Mouse (Mus musculus): Measurements from ENCODE around the gene Noa1. TPM values are rescaled to one million over a fixed set of nuclear protein-coding genes. Genes with fewer than 3 reads are reported as not detected.

The Noa1 gene
- 24.0 and 26.4 TPM in 2 replicates for polyA plus RNA-seq (2012; rRNA removed)

- TF ChIP-seq POLR2A (IDR thresholded peaks at IDR 0.05; ENCODE audit: borderline replicate concordance, extremely low read depth, insufficient read depth, insufficient read length, poor library complexity, severe bottlenecking) (peak; percentile 91), CTCF (IDR thresholded peaks at IDR 0.05; ENCODE audit: borderline replicate concordance, extremely low read depth, insufficient read depth, insufficient read length) (no peak)
- peak; percentile 99 for DNase-seq (ENCODE audit: low read depth)
Measured at GRCm38 (mm10) chr5:77309924-77310772, at the start of gene Noa1, which contains the start of gene Polr2b. Noa1 (minus strand) TSS chr5:77310084. Polr2b (plus strand) TSS chr5:77310147.

DNA sequence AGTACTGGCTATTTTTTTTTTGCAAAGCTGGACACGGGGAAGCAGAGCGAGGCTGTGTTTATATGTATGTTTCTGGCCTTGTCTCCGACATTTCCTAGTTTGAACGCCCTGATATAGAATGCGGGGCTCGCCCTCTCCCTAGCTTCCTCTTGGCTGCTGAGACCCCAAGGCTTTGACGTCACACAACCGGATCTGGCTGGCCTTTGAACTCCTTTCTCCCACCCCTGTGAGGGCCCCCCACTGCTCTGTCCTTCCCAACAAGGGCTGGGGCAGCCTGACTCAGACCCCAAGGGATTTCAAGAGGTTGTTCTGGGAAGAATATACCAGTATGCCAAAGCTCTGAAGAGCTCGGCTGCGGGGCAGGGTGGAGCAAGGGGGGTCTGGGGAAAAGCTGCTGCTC lies 48.5 kb upstream of the Noa1 start:
- no peak for TF ChIP-seq CTCF (IDR thresholded peaks at IDR 0.05; ENCODE audit: borderline replicate concordance, extremely low read depth, insufficient read depth, insufficient read length)
- TF ChIP-seq POLR2A (IDR thresholded peaks at IDR 0.05; ENCODE audit: borderline replicate concordance, extremely low read depth, insufficient read depth, insufficient read length, poor library complexity, severe bottlenecking), result no peak
- peak; percentile 71 for DNase-seq (ENCODE audit: low read depth)

- no peak for TF ChIP-seq POLR2A (IDR thresholded peaks at IDR 0.05; ENCODE audit: borderline replicate concordance, extremely low read depth, insufficient read depth, insufficient read length, poor library complexity, severe bottlenecking)
- TF ChIP-seq CTCF (IDR thresholded peaks at IDR 0.05; ENCODE audit: borderline replicate concordance, extremely low read depth, insufficient read depth, insufficient read length), result no peak
- peak; percentile 47 for DNase-seq (ENCODE audit: low read depth)
Measured at GRCm38 (mm10) chr5:77357405-77358149, 47.7 kb upstream of the Noa1 start.

GRCm38 (mm10) chr5:77355307-77356265 lies 45.7 kb upstream of the Noa1 start:
- DNase-seq (ENCODE audit: low read depth), result no peak
- TF ChIP-seq POLR2A (IDR thresholded peaks at IDR 0.05; ENCODE audit: borderline replicate concordance, extremely low read depth, insufficient read depth, insufficient read length, poor library complexity, severe bottlenecking), result no peak

DNA sequence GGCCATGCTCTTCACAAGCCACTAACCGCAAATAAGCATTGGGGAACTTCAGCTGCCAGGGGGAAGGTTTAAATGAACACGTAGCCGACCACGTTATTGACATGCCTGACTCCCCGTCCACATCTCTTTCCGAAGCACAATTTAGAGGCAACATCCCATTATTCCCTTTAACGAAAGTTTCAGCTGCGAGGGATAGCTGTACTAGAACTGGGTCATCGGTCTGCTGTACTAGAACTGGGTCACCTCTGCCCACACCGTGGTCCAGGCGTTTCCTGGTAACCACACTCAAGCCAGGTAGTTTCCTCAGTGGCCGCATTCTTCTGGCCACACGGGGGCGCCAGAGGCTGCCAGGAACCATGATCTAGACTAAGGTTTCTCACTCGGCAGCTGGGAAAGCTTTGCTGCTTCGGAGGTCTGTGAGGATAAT lies 44.5 kb upstream of the Noa1 start:
- peak; percentile 91 for DNase-seq (ENCODE audit: low read depth)
- TF ChIP-seq CTCF (IDR thresholded peaks at IDR 0.05; ENCODE audit: borderline replicate concordance, extremely low read depth, insufficient read depth, insufficient read length), result peak; percentile 99
- no peak for TF ChIP-seq POLR2A (IDR thresholded peaks at IDR 0.05; ENCODE audit: borderline replicate concordance, extremely low read depth, insufficient read depth, insufficient read length, poor library complexity, severe bottlenecking)

DNA sequence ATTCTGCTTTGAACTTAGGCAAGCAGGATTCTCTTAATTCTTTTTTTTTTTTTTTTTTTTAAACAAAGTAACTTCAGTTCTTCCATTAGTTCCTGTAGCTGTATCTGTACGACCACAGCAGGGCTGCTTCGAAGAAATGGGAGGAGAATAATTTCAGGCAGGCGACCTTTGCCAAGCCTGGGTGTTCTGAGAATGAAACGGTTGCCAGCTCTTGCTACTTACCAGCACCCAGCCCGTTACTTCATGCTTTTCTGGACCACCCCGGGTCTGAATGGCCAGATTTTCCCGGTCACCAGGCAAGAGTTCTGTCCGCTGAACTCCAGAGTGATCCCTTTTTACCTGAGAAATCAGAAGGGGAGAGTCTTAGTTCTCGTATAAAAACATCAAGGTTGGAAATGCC lies 41.8 kb upstream of the Noa1 start:
- DNase-seq (ENCODE audit: low read depth), result no peak
- TF ChIP-seq CTCF (IDR thresholded peaks at IDR 0.05; ENCODE audit: borderline replicate concordance, extremely low read depth, insufficient read depth, insufficient read length), result no peak
- no peak for TF ChIP-seq POLR2A (IDR thresholded peaks at IDR 0.05; ENCODE audit: borderline replicate concordance, extremely low read depth, insufficient read depth, insufficient read length, poor library complexity, severe bottlenecking)

- TF ChIP-seq POLR2A (IDR thresholded peaks at IDR 0.05; ENCODE audit: borderline replicate concordance, extremely low read depth, insufficient read depth, insufficient read length, poor library complexity, severe bottlenecking), result no peak
- no peak for TF ChIP-seq CTCF (IDR thresholded peaks at IDR 0.05; ENCODE audit: borderline replicate concordance, extremely low read depth, insufficient read depth, insufficient read length)
- no peak for DNase-seq (ENCODE audit: low read depth)
Measured at GRCm38 (mm10) chr5:77349971-77350658, 40.2 kb upstream of the Noa1 start.

GRCm38 (mm10) chr5:77348901-77349300 lies 39.0 kb upstream of the Noa1 start:
- DNase-seq (ENCODE audit: low read depth), result no peak
- no peak for TF ChIP-seq CTCF (IDR thresholded peaks at IDR 0.05; ENCODE audit: borderline replicate concordance, extremely low read depth, insufficient read depth, insufficient read length)
- no peak for TF ChIP-seq POLR2A (IDR thresholded peaks at IDR 0.05; ENCODE audit: borderline replicate concordance, extremely low read depth, insufficient read depth, insufficient read length, poor library complexity, severe bottlenecking)

- TF ChIP-seq POLR2A (IDR thresholded peaks at IDR 0.05; ENCODE audit: borderline replicate concordance, extremely low read depth, insufficient read depth, insufficient read length, poor library complexity, severe bottlenecking), result no peak
- TF ChIP-seq CTCF (IDR thresholded peaks at IDR 0.05; ENCODE audit: borderline replicate concordance, extremely low read depth, insufficient read depth, insufficient read length), result no peak
Measured at GRCm38 (mm10) chr5:77340033-77340432, 30.1 kb upstream of the Noa1 start.

GRCm38 (mm10) chr5:77330154-77330553 lies 20.3 kb upstream of the Noa1 start:
- TF ChIP-seq POLR2A (IDR thresholded peaks at IDR 0.05; ENCODE audit: borderline replicate concordance, extremely low read depth, insufficient read depth, insufficient read length, poor library complexity, severe bottlenecking) (no peak), CTCF (IDR thresholded peaks at IDR 0.05; ENCODE audit: borderline replicate concordance, extremely low read depth, insufficient read depth, insufficient read length) (no peak; the same call in 1 of the 2 replicates)
- DNase-seq (ENCODE audit: low read depth), result no peak

More at GRCm38 (mm10) chr5:77340033-77340432, 30.1 kb upstream of the Noa1 start:
- no peak for DNase-seq (ENCODE audit: low read depth)

Measured in brain, embryonic 14.5 days (tissue).